Mouse (Mus musculus) small intestine, adult 10 weeks (tissue): ENCODE data around the gene Zfp119a. TPM values are rescaled to one million over a fixed set of nuclear protein-coding genes. Genes with fewer than 3 reads are reported as not detected.

Experiments
- polyA plus RNA-seq: library from polyadenylated mRNA; stranded (reverse); fragments of 350-450 nt; fragmentation: Illumina TruSeq; extraction: RNeasy Lipid Tissue Mini Kit (QIAGEN cat#74804); gene quantifications from one replicate; pipeline ENCODE4 v1.2.3, GENCODE M21; 2014; ENCODE audit warnings: low replicate concordance

Gene Zfp119a
- 19.6 TPM for polyA plus RNA-seq

GRCm38 (mm10) chr17:55878636-55879369, at the start of gene Zfp119a:
Gene Zfp119a (minus strand): TSS chr17:55878930.

Other genes with a start within 250 kb of the Zfp119a start
- gene Pot1b, start 166.3 kb downstream of the Zfp119a start, polyA plus RNA-seq, result 20.1 TPM
- gene Adgre4, start 128.9 kb downstream of the Zfp119a start, polyA plus RNA-seq, result 7.0 TPM
- 40.5 TPM for gene Zfp959, start 13.2 kb upstream of the Zfp119a start, polyA plus RNA-seq
- 20.5 TPM for gene Zfp119b, start 70.6 kb upstream of the Zfp119a start, polyA plus RNA-seq
- gene Ebi3, start 73.7 kb upstream of the Zfp119a start, polyA plus RNA-seq, result not detected
- not detected for gene Yju2, start 80.2 kb upstream of the Zfp119a start, polyA plus RNA-seq
- gene Shd, start 91.5 kb upstream of the Zfp119a start, polyA plus RNA-seq, result not detected
- not detected for gene Fsd1, start 107.6 kb upstream of the Zfp119a start, polyA plus RNA-seq
- 15.4 TPM for gene Stap2, start 126.7 kb upstream of the Zfp119a start, polyA plus RNA-seq
- 0.63 TPM for gene Mpnd, start 126.8 kb upstream of the Zfp119a start, polyA plus RNA-seq
- 0.52 TPM for gene Sh3gl1, start 157.7 kb upstream of the Zfp119a start, polyA plus RNA-seq
- 0.26 TPM for gene Chaf1a, start 161.5 kb upstream of the Zfp119a start, polyA plus RNA-seq
- 14.4 TPM for gene Ubxn6, start 196.1 kb upstream of the Zfp119a start, polyA plus RNA-seq
- gene Hdgfl2, start 200.7 kb upstream of the Zfp119a start, polyA plus RNA-seq, result 2.2 TPM
- 0.41 TPM for gene Plin4, start 230.9 kb upstream of the Zfp119a start, polyA plus RNA-seq
- not detected for gene Plin5, start 238.7 kb upstream of the Zfp119a start, polyA plus RNA-seq
- gene Lrg1, start 243.1 kb upstream of the Zfp119a start, polyA plus RNA-seq, result not detected